Mouse (Mus musculus) hematopoietic stem cell, adult 5-6 weeks (primary cell): Measurements from ENCODE around the gene Zmat3. TPM values are rescaled to one million over a fixed set of nuclear protein-coding genes. Genes with fewer than 3 reads are reported as not detected.

Experiments used
- ATAC-seq, 2 experiments: fragments of 125-278 bp in 1 of 2; replicated peaks in 1 of 2; 2 replicates each; pipeline ENCODE4 v1.8.0; 2016 to 2017; ENCODE audit warnings: inconsistent platforms in 2 of 2, mild to moderate bottlenecking in 2 of 2, moderate number of reproducible peaks in 2 of 2, low read depth in 1 of 2, moderate TSS enrichment in 1 of 2; ENCODE audit not compliant: low FRiP score in 2 of 2, poor library complexity in 2 of 2, severe bottlenecking in 2 of 2, insufficient read depth in 1 of 2, low TSS enrichment in 1 of 2
- total RNA-seq: library from RNA; stranded (forward); fragments of 172-1452, 232-1000 nt; gene quantifications from 2 replicates; pipeline ENCODE4 v1.2.3, GENCODE M21; 2017

Zmat3 gene
- total RNA-seq, 1 experiment from 2014 or later = 1.1 TPM

DNA sequence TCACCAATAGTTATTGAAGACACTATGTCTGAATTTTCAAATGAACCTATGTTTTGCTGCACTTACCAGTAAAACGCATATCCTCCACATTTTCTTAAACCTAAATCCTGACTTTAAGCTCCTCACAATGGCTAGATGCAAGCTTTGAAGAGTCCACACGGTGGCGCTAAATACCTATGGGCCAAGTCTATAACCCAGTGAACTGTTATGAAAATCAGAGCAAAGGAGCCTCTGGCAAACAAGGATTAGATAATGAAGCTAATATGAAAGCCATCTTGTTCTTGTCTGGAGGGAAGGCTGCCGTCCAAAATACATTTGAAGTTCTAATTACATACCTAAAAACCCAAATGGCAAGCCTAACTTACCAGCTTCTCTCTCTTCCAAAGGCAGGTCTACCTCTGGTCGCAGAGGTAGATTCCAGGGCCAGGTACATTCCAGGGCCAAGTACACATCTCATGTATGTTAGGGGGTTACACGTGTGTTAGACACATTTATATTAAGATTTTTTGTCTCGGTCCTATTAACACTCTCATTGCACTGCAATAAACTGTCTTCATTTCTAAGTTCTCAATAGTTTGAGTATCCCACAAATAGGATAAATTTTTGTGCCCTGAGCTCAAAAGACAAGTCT is 32.2 kb downstream of the Zmat3 start:
- ATAC-seq = peak; percentile 87 to 88

DNA sequence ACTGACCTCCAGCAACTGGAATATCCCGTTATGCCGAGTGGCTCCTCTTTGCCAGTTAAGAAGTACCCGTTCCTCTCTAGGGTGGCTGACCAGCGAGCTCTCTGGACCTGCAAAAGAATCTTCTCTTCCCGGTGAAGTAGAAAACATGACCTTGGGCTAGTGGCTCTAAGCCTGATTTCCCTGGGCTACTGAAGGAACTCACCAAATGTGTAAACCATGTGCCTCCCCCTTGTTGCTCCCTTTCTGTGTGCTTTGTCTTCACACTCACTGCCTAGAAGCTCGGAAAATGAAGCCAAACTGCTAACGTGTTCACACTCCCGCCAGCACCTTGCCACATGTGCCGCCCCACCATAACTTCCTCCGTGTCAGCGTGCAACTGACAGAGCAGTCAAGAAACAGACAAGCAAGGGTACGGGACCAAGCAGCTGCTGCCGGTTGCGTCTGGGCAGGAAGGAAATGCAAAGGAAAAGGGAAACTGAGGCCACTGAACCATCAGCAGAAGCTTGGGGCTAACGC is 47.9 kb downstream of the Zmat3 start:
- peak; percentile 72 to 73 for ATAC-seq

DNA sequence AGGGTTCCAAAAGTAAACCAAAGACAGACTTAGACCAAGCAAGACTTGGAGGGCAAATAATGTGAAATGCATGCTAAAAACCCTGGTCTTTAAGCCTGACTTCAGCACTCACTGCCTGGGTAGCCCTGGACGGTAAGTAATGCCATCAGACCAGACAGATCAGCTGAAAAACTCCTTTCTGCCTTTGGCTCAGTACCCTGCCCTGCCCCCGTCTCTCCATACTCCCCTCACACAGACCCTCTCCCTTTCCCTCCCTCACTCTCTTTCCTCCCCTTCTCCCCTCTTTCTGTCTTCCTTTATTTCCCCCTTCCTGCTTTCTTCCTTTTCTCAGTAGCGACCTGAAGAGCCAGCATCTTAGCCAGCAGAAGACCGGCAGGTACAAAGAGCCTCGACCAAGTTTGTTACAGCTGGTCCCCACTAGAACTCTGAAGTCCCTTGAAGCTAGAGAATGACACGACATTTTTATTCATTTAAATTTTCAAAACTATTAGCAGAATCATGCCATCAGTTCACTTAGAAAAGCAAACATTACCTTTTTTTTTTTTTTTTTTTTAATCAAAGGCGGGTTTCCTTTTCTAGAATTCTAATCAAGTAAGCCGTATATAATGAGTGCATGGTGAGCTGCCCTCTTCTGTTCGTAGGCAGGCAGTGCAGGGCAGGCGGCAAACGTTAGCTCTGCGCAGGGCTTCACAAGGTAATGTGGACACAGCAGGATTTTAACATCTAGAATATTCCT is 48.5 kb downstream of the Zmat3 start:
- peak; percentile 90 for ATAC-seq

DNA sequence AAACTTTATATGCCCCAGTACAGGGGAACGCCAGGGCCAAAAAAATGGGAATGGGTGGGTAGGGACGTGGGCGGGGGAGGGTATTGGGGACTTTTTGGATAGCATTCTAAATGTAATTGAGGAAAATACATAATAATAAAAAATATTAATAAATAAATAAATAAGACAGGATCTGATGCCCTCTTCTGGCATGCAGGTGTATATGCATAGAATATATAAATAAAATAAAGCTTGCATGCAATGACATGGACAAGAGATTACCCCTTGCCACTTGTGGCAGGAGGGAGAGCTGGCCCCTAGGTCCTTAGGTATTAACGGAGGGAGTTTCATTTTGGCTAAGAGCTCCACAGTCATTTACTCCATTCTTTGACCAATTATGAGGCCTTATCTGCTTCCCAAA is 51.1 kb downstream of the Zmat3 start:
- no peak for ATAC-seq

GRCm38 (mm10) chr3:32304171-32304570 is 61.6 kb downstream of the Zmat3 start:
- no peak for ATAC-seq

DNA sequence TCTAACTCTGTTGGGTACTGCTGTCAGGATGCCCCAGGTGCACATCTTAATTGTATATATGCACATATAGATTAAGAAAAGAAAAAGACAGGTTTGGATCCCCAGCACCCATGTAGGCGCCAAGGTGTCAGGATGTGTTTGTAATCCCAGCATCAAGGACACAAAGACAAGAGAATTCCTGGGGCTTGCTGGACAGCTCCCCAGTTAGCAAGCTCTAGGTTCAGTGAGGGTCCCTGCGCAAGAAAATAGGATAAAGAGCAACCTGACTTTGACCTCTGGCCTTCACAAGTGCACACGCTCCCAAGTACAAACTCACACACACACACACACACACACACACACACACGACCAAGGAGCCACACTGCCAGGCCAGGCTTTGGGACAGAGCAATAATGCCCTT is 73.8 kb downstream of the Zmat3 start:
- no peak for ATAC-seq

Other genes with a start within 250 kb of the Zmat3 start
- 39.6 and 60.9 TPM in 2 replicates for gene Pik3ca, start 31.7 kb upstream of the Zmat3 start, total RNA-seq
- gene Kcnmb3, start 126.2 kb upstream of the Zmat3 start, total RNA-seq = not detected in 2 replicates
- 45.7 and 72.5 TPM in 2 replicates for gene Zfp639, start 144.2 kb upstream of the Zmat3 start, total RNA-seq
- gene Mfn1, start 163.5 kb upstream of the Zmat3 start, total RNA-seq = 36.2 and 37.8 TPM in 2 replicates